Mouse (Mus musculus): Measurements from ENCODE around the gene Gm20388. TPM values are rescaled to one million over a fixed set of nuclear protein-coding genes. Genes with fewer than 3 reads are reported as not detected.

Gm20388 gene
- polyA plus RNA-seq, 1 experiment from 2014 or later, result not detected

- Histone ChIP-seq H3K36me3 (no peaks in the 10 kb centered on the region), H3K9me3 (replicated peaks) (no peaks in the 10 kb centered on the region), H3K4me1 (peaks cover 15% of the 10 kb centered on the region), H3K27ac (no peak overlapping the region), H3K27me3 (replicated peaks) (peaks cover 57% of the 10 kb centered on the region), H3K9ac (no peak overlapping the region), H3K4me2 (peak overlapping the region; percentile 55), H3K4me3 (0 out of 2 replicates have a peak overlapping the region, but pooled peaks have one; percentile 27)
- under 1% methylated on average over 10 of the region's 10 CpGs for WGBS (ENCODE audit: insufficient replicate concordance)
- ATAC-seq, result peak; percentile 55
Observed at GRCm38 (mm10) chr8:120179027-120179431, 268.4 kb downstream of the Gm20388 start.

GRCm38 (mm10) chr8:120180445-120180970 is 269.9 kb downstream of the Gm20388 start:
- Histone ChIP-seq H3K27me3 (replicated peaks) (peaks cover 57% of the 10 kb centered on the region), H3K27ac (no peak overlapping the region), H3K36me3 (no peaks in the 10 kb centered on the region), H3K4me3 (no peak overlapping the region), H3K4me1 (peaks cover 28% of the 10 kb centered on the region), H3K4me2 (no peak overlapping the region), H3K9ac (no peak overlapping the region), H3K9me3 (replicated peaks) (no peaks in the 10 kb centered on the region)
- no peak for ATAC-seq
- WGBS (ENCODE audit: insufficient replicate concordance), result 52% methylated on average over 7 of the region's 7 CpGs

- WGBS (ENCODE audit: insufficient replicate concordance), result 57% methylated on average over 5 of the region's 5 CpGs
- no peak overlapping the region for H3K9ac ChIP-seq
- H3K4me2 ChIP-seq, result no peak overlapping the region
- no peak overlapping the region for H3K4me3 ChIP-seq
- H3K36me3 ChIP-seq, result no peaks in the 10 kb centered on the region
- no peak overlapping the region for H3K27ac ChIP-seq
- peaks cover 30% of the 10 kb centered on the region for H3K4me1 ChIP-seq
- no peaks in the 10 kb centered on the region for H3K9me3 ChIP-seq (replicated peaks)
- peaks cover 52% of the 10 kb centered on the region for H3K27me3 ChIP-seq (replicated peaks)
- no peak for ATAC-seq
Observed at GRCm38 (mm10) chr8:120181274-120181673, 270.6 kb downstream of the Gm20388 start.

GRCm38 (mm10) chr8:120181861-120182414 is 271.3 kb downstream of the Gm20388 start:
- no peak overlapping the region for H3K9ac ChIP-seq
- no peaks in the 10 kb centered on the region for H3K9me3 ChIP-seq (replicated peaks)
- H3K4me2 ChIP-seq, result no peak overlapping the region
- no peak for ATAC-seq
- peaks cover 33% of the 10 kb centered on the region for H3K4me1 ChIP-seq
- peaks cover 45% of the 10 kb centered on the region for H3K27me3 ChIP-seq (replicated peaks)
- H3K4me3 ChIP-seq, result no peak overlapping the region
- H3K27ac ChIP-seq, result no peak overlapping the region
- H3K36me3 ChIP-seq, result no peaks in the 10 kb centered on the region
- WGBS (ENCODE audit: insufficient replicate concordance), result 45% methylated on average over 4 of the region's 4 CpGs

- H3K4me2 ChIP-seq, result no peak overlapping the region
- ATAC-seq, result no peak
- H3K4me3 ChIP-seq, result no peak overlapping the region
Observed at GRCm38 (mm10) chr8:120184366-120184765, 273.7 kb downstream of the Gm20388 start.

GRCm38 (mm10) chr8:120184850-120185792 is 274.5 kb downstream of the Gm20388 start:
- peaks cover 27% of the 10 kb centered on the region for H3K27me3 ChIP-seq (replicated peaks)
- H3K9ac ChIP-seq, result no peak overlapping the region
- H3K9me3 ChIP-seq (replicated peaks), result no peaks in the 10 kb centered on the region
- WGBS (ENCODE audit: insufficient replicate concordance), result 49% methylated on average over 17 of the region's 17 CpGs
- ATAC-seq, result no peak
- no peak overlapping the region for H3K4me2 ChIP-seq
- H3K27ac ChIP-seq, result no peak overlapping the region
- peaks cover 18% of the 10 kb centered on the region; the same call in 1 of the 2 replicates for H3K4me1 ChIP-seq
- H3K4me3 ChIP-seq, result no peak overlapping the region
- no peaks in the 10 kb centered on the region for H3K36me3 ChIP-seq

More at GRCm38 (mm10) chr8:120184366-120184765, 273.7 kb downstream of the Gm20388 start:
- Histone ChIP-seq H3K9ac (no peak overlapping the region), H3K36me3 (no peaks in the 10 kb centered on the region), H3K9me3 (replicated peaks) (no peaks in the 10 kb centered on the region), H3K4me1 (peaks cover 19% of the 10 kb centered on the region; the same call in 1 of the 2 replicates), H3K27ac (no peak overlapping the region), H3K27me3 (replicated peaks) (peaks cover 30% of the 10 kb centered on the region)
- 36% methylated on average over 9 of the region's 9 CpGs for WGBS (ENCODE audit: insufficient replicate concordance)

GRCm38 (mm10) chr8:120186454-120186853 is 275.8 kb downstream of the Gm20388 start:
- Histone ChIP-seq H3K27me3 (replicated peaks) (peaks cover 27% of the 10 kb centered on the region), H3K36me3 (no peaks in the 10 kb centered on the region), H3K4me2 (no peak overlapping the region), H3K9me3 (replicated peaks) (no peaks in the 10 kb centered on the region), H3K4me1 (peaks cover 18% of the 10 kb centered on the region; the same call in 1 of the 2 replicates), H3K9ac (no peak overlapping the region), H3K27ac (no peak overlapping the region), H3K4me3 (no peak overlapping the region)
- WGBS (ENCODE audit: insufficient replicate concordance), result 47% methylated on average over 8 of the region's 8 CpGs
- ATAC-seq, result no peak

GRCm38 (mm10) chr8:120188510-120188909 is 277.9 kb downstream of the Gm20388 start:
- H3K4me3 ChIP-seq, result no peak overlapping the region
- peaks cover 18% of the 10 kb centered on the region; the same call in 1 of the 2 replicates for H3K4me1 ChIP-seq
- no peak for ATAC-seq
- no peak overlapping the region for H3K9ac ChIP-seq
- no peak overlapping the region for H3K4me2 ChIP-seq
- H3K27me3 ChIP-seq (replicated peaks), result peaks cover 24% of the 10 kb centered on the region
- H3K27ac ChIP-seq, result no peak overlapping the region
- no peaks in the 10 kb centered on the region for H3K36me3 ChIP-seq
- 69% methylated on average over 6 of the region's 6 CpGs for WGBS (ENCODE audit: insufficient replicate concordance)
- no peaks in the 10 kb centered on the region for H3K9me3 ChIP-seq (replicated peaks)

GRCm38 (mm10) chr8:120189440-120189839 is 278.8 kb downstream of the Gm20388 start:
- Histone ChIP-seq H3K9me3 (replicated peaks) (no peaks in the 10 kb centered on the region), H3K4me2 (no peak overlapping the region), H3K27me3 (replicated peaks) (peaks cover 16% of the 10 kb centered on the region), H3K4me3 (no peak overlapping the region), H3K36me3 (no peaks in the 10 kb centered on the region), H3K27ac (no peak overlapping the region), H3K9ac (no peak overlapping the region), H3K4me1 (peaks cover 14% of the 10 kb centered on the region; the same call in 1 of the 2 replicates)
- 54% methylated on average over 6 of the region's 6 CpGs for WGBS (ENCODE audit: insufficient replicate concordance)
- ATAC-seq, result no peak

- H3K4me1 ChIP-seq, result 0 out of 2 replicates have a peak, but pooled peaks cover 8% of the 10 kb centered on the region
- H3K4me2 ChIP-seq, result no peak overlapping the region
- no peak overlapping the region for H3K9ac ChIP-seq
- no peaks in the 10 kb centered on the region for H3K36me3 ChIP-seq
- WGBS (ENCODE audit: insufficient replicate concordance), result 65% methylated on average over 17 of the region's 17 CpGs
- no peak for ATAC-seq
- peaks cover 8% of the 10 kb centered on the region for H3K27me3 ChIP-seq (replicated peaks)
- no peak overlapping the region for H3K4me3 ChIP-seq
- H3K27ac ChIP-seq, result no peak overlapping the region
- no peaks in the 10 kb centered on the region for H3K9me3 ChIP-seq (replicated peaks)
Observed at GRCm38 (mm10) chr8:120190107-120190809, 279.6 kb downstream of the Gm20388 start.

GRCm38 (mm10) chr8:120190810-120191413 is 280.3 kb downstream of the Gm20388 start:
- H3K9ac ChIP-seq, result no peak overlapping the region
- WGBS (ENCODE audit: insufficient replicate concordance), result 44% methylated on average over 20 of the region's 20 CpGs
- H3K9me3 ChIP-seq (replicated peaks), result no peaks in the 10 kb centered on the region
- peaks cover 4% of the 10 kb centered on the region for H3K27me3 ChIP-seq (replicated peaks)
- peak; percentile 44 for ATAC-seq
- 0 out of 2 replicates have a peak, but pooled peaks cover 3% of the 10 kb centered on the region for H3K4me1 ChIP-seq
- H3K4me2 ChIP-seq, result peak overlapping the region; percentile 25
- no peak overlapping the region for H3K4me3 ChIP-seq
- H3K27ac ChIP-seq, result no peak overlapping the region
- no peaks in the 10 kb centered on the region for H3K36me3 ChIP-seq

All from liver, embryonic 12.5 days (tissue).